Mouse (Mus musculus) kidney, postnatal 14 days (tissue): ENCODE data around the gene Ube2e1.
"Not testable (repeated sequence)": the region's sequence is repeated elsewhere in the genome, so short reads cannot be mapped to it uniquely, and the experiment has no call there.

Experiments used
- DNase-seq: peaks from one replicate; pipeline ENCODE4 v3.0.0; 2022; ENCODE audit warnings: mixed read lengths

The Ube2e1 gene

GRCm38 (mm10) chr14:18317457-18318411 lies 13.9 kb downstream of the Ube2e1 start:
- peak; percentile 14 for DNase-seq

DNA sequence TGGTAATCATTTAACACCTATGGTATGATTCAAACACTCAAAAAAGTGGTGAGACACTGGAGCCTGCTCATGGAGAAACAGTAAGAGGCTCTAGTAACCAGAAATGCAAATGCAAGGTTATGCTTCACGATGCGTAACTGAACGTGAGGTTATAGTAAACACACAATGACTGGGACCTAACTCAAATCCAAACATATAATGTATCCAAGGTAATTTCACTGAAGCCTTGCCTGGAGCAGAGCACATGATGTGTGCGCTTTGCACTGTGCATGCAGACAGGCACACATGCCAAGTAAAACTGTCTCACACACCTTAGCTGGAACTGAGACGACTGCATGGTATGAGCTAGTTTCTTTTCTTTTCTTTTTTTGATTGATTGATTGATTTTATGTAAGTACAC lies 27.5 kb downstream of the Ube2e1 start:
- DNase-seq, result peak; percentile 8

GRCm38 (mm10) chr14:18303262-18303661 lies 28.4 kb downstream of the Ube2e1 start:
- DNase-seq, result peak; percentile 7

DNA sequence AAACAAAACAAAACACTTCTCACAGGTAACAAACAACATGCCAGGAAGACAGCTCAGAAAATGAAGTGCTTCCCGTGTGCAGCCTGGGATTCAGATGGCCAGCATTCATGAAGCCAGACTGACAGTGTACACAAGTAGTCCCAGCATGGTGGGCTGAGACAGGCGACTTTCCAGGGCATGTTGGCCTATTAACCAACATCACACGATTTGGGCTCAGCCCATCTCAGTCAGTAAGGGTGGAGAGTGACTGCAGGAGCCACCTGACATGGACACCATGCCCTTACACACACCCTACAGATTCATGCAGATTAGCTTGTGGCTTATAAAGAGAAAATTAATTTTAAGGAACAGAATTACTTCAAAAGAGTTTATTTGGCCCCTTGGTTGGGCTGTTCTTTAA lies 28.9 kb downstream of the Ube2e1 start:
- DNase-seq, result no peak

DNA sequence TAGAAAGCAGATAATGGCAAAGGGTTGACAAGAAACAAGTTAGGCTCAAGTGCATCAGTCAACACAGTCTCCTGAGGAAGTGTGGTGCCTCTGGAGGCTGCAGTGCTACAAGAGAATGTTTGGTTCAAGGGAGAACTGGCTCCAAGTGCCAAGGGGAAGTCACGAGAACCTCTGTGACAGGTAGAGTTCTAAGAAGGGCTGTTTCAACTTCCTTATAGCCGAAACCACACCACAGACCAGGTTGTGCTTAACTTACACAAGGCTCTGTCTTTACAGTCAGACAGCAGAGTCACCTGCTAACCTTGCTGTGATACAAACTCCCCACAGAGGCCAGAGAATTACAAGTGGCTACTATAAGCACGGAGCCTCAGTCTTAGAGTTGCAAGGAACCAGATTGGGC lies 30.1 kb downstream of the Ube2e1 start:
- no peak for DNase-seq

DNA sequence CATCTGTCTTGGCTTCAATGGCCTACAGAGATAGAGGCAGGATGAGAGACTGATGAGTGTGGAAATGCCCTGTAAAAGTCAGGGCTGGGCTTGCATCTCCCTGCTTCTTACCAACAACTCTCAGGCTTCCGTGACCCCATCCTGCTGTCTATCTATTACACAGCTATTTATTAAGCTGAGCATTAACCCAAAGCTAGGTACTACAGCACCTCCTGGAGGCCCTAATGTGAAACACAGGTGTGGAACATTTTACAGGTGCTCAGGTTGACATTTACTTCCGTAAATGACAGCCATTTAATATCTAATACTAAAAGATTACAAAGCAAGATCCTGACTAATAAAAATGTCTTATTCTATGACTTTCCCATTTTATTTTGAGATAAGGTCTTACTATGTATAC lies 31.0 kb downstream of the Ube2e1 start:
- DNase-seq, result no peak

- DNase-seq, result no peak
These were observed 32.8 kb downstream of the Ube2e1 start for GRCm38 (mm10) chr14:18298874-18299273.

DNA sequence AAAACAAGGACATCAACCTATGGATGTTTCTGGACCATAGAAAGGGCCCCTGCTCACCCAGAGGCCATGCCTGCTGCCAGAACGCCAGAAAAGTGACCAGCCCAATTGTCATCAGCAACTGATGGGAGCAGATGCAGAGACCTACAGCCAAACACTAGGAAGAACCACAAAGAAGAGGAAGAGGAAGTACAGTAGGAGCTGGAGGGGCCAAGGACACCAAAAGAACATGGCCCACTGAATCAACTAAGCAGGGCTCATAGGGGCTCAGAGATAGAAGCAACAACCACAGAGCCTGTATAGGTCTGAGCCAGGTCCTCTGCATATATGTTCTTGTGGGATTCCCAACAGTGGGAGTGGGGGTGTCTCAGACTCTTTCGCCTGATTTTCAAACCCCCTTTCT lies 34.2 kb downstream of the Ube2e1 start:
- no peak for DNase-seq

- DNase-seq, result no peak
These were observed 39.1 kb downstream of the Ube2e1 start for GRCm38 (mm10) chr14:18292578-18292977.

DNA sequence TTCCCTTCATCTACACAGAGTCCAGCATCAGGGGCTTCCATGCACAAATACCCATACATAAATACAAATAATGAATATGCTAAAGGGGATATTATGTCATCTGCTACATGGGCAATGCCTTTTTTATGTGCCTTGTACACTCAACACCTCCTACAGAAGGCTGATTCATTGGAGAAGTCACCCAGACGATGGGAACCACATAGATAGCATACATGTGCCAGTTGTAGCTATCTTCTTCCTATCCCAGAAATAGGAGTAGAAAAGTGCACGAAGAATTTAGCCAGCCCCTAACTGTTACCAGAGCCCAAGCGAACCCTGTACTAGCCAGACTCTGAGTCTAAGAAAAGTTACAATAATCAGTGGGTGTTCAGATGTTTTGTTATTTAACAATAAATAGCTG lies 39.5 kb downstream of the Ube2e1 start:
- DNase-seq, result no peak

DNA sequence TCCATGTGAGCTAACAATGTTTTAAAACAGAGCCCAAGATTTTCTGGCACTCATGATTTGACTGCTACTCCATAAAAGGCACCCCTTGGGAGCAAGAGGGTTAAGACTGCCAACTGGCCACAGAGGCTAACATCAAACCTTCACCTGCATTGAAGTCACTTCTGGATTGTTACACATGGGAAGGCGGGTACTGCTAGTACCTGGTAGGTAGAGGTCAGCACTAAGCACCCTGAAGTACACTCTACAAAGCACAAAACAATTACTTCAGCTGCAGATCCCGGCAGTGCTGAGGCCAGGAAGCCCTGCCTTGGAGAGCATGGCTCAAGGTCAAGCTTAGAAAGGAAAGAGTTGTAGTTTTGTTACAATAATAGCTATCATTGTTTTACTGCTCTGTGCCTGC lies 44.3 kb downstream of the Ube2e1 start:
- peak; percentile 10 for DNase-seq

- DNase-seq, result no peak
These were observed 45.2 kb downstream of the Ube2e1 start for GRCm38 (mm10) chr14:18286441-18286840.

GRCm38 (mm10) chr14:18285476-18285875 lies 46.2 kb downstream of the Ube2e1 start:
- DNase-seq, result no peak

DNA sequence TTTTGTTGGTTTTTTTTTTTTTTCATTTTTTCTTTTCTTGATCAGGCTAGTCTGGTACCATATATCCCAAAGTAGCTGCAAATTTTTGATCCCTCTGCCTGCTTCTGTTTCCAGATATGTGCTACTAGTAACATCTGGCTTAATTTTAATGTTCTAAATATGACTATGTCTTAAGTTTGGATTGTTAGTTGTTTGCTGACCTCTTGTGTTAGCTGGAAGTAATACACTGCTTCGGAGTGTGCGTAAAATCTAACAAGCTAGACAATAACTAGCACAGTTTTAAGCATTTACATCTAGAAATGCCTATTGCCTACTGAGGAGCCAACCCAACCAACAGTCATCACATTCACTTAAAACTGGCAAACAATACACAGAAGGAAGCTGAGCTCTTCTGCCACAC lies 47.1 kb downstream of the Ube2e1 start:
- DNase-seq, result peak; percentile 38

DNA sequence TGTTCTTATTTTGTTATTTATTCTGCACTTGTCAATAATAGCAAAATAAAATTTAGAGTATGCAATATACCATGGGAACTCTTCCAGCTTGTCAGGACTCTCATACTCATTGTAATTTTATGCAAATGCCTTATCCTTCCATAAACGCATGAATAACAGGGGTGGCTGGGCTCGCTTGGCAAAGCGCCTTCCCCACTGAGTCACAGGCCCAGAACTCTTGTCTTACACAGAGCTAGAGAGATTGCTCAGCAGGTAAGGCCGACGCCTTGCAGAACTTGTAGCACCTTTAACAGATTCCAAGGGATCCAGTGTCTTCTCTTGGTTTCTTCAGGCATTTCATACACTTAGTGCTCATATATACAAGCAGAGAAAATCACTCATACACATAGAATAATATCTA lies 51.3 kb downstream of the Ube2e1 start:
- no peak for DNase-seq

GRCm38 (mm10) chr14:18274526-18274925 lies 57.1 kb downstream of the Ube2e1 start:
- DNase-seq, result no peak

DNA sequence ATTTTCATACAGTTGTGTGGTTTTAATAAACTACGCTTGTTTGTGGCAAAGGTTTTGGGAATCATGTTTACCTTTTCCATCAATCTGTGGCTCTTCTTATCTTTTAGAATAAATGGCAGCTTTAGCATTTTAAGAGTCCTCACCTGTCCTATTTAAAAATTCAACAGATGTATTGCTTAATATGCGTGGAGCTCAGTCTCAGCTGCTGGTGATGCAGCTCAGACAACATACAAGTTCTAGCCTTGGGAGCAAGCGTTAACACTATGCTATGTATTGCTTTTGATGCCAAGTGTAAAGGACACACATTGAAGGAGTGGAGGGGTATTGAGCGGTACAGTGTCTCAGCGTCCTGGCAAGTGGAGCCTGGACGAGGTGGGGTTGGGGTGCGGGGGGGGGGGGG lies 60.0 kb downstream of the Ube2e1 start:
- no peak for DNase-seq

GRCm38 (mm10) chr14:18270529-18271441 lies 60.9 kb downstream of the Ube2e1 start, which contains the start of the genes Nkiras1 and Rpl15:
Gene Nkiras1 (plus strand): TSS chr14:18271136.
Gene Rpl15 (minus strand): TSS chr14:18271391.
- DNase-seq, result peak; percentile 99

- DNase-seq, result not testable (repeated sequence)
These were observed 61.6 kb downstream of the Ube2e1 start for GRCm38 (mm10) chr14:18269947-18270528.

GRCm38 (mm10) chr14:18263427-18263826 lies 68.2 kb downstream of the Ube2e1 start:
- peak; percentile 64 for DNase-seq

DNA sequence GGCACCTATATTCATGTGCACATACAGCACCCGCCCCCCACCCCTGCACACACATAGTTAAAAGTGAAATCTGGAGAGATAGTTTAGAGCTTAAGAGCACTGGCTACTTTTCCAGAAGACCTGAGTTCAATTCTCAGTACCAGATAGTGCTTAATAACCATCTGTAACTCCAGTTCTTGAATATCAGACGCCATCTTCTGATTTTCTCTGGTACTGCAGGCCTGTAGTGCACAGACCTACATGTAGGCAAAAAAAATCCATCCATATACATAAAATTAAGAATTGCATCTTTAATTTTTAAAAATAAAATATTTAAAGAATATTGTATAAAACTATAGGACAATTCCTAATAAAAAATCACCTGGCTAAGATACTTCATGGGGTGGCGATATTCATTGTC lies 70.5 kb downstream of the Ube2e1 start:
- no peak for DNase-seq

GRCm38 (mm10) chr14:18242638-18243130 lies 89.0 kb downstream of the Ube2e1 start:
- no peak for DNase-seq

DNA sequence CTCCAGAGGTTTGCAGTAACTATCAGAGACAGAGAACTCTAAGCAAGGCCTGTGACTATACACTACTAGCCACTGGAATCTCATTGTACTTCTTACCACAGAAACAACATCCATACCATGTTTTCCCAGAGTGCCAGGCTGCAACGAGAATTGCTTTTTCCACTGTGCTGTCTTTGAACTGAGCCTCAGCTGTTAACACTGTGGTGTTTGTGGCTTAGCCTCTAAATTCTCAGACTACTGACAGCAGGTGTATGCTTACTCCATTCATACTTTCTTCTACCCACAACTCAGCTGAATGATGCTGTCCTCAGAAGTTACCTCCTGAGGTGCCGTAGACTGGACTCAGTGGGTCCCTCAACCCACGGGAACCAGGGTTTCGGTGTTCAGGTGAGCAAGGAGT lies 89.9 kb downstream of the Ube2e1 start:
- no peak for DNase-seq
